Mouse (Mus musculus): ENCODE measurements at regions not wholly inside any gene's neighbourhood (a gene's known extent, or its start where the extent isn't known, plus 50 kb on each side); places are given as distances from the start of the nearest gene placed in this dataset.

- TF ChIP-seq CTCF (IDR thresholded peaks at IDR 0.05; ENCODE audit: low read depth) (no peak), EP300 (IDR thresholded peaks at IDR 0.05; ENCODE audit: low read depth) (peak; percentile 40; the same call in 1 of the 2 replicates)
Measured at GRCm38 (mm10) chrX:12825262-12825661, 63.4 kb upstream of the Med14 start.

All from liver, postnatal 0 days (tissue).